Mouse (Mus musculus) intestine, embryonic 16.5 days (tissue): Measurements from ENCODE around the gene Vmn2r17. TPM values are rescaled to one million over a fixed set of nuclear protein-coding genes. Genes with fewer than 3 reads are reported as not detected.
A peak's percentile ranks its signal among the peaks of the same experiment; 100 is the strongest.

Experiments used
- ATAC-seq: fragments of 200-750 bp; cut with Nextera tagmentation; 2 replicates; pipeline ENCODE4 v1.8.0; 2017; ENCODE audit warnings: moderate TSS enrichment, moderate library complexity
- H3K27ac ChIP-seq: fragments of 300-500 bp; sonication (generic); 2 replicates; pipeline ENCODE4 v1.5.1; 2014; ENCODE audit warnings: mild to moderate bottlenecking, low read length
- H3K27me3 ChIP-seq: fragments of 300-500 bp; sonication (generic); replicated peaks from 2 replicates; pipeline ENCODE4 v1.6.1; 2014; ENCODE audit warnings: low read length, control low read depth, mixed read lengths; ENCODE audit not compliant: control insufficient read depth, insufficient read depth
- H3K36me3 ChIP-seq: fragments of 300-500 bp; sonication (generic); 2 replicates; pipeline ENCODE4 v1.6.1; 2014; ENCODE audit warnings: low read length, control low read depth; ENCODE audit not compliant: control insufficient read depth, insufficient read depth
- H3K4me1 ChIP-seq: fragments of 300-500 bp; sonication (generic); 2 replicates; pipeline ENCODE4 v1.6.1; 2014; ENCODE audit warnings: low read length, control low read depth, mixed read lengths; ENCODE audit not compliant: control insufficient read depth, insufficient read depth
- H3K4me2 ChIP-seq: fragments of 300-500 bp; sonication (generic); 2 replicates; pipeline ENCODE4 v1.6.1; 2014; ENCODE audit warnings: low read depth, low read length, control low read depth
- H3K4me3 ChIP-seq: fragments of 300-500 bp; sonication (generic); 2 replicates; pipeline ENCODE4 v1.5.1; 2014; ENCODE audit warnings: mild to moderate bottlenecking, low read length
- H3K9ac ChIP-seq: fragments of 300-500 bp; sonication (generic); 2 replicates; pipeline ENCODE4 v1.6.1; 2014; ENCODE audit warnings: low read depth, low read length
- H3K9me3 ChIP-seq: fragments of 300-500 bp; sonication (generic); 2 replicates; pipeline ENCODE4 v1.6.1; 2016; ENCODE audit warnings: low read length, control low read depth; ENCODE audit not compliant: control insufficient read depth
- WGBS: fragments of 180-500 bp; shearing (Covaris S2); extraction: QIAGEN DNeasy Blood & Tissue Kit; methylation state at CpG from one replicate; pipeline ENCODE4 v1.1.7; 2014; 5-methylcytosine and 5-hydroxymethylcytosine counted together
- polyA plus RNA-seq: library from polyadenylated mRNA; unstranded; fragments of >200 nt; fragmentation: Nextera tagmentation; extraction: Ambion mirVana; gene quantifications from 2 replicates; pipeline ENCODE4 v1.2.1, GENCODE M21; 2015

Gene Vmn2r17
- polyA plus RNA-seq, result not detected in 2 replicates

DNA sequence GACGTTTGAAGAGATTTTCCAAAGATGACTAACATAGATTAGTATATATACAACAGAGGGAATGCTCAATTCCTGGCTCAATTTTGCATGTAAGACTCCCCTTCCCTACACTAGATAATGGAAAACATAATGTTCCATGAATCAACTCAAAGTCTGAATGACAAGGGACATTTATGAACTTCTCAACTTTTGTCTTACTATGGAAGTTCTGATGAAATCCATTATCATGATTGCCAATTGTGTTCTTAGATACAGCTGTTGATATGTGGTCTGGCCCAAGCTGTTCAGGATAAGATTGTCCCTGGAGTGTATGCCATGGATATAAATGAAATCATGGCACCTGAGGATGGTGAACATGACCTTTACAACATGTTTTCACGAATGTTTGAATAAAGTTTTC is at the start of gene Vmn2r17:
Vmn2r17 (plus strand) TSS at position 301 of the 400 bp plus-strand sequence.
- Histone ChIP-seq H3K27ac (no peak within 1 kb of the TSS), H3K36me3 (no peaks in the 10 kb centered on the region), H3K27me3 (no peaks in the 10 kb centered on the region), H3K4me1 (no peaks in the 10 kb centered on the region), H3K9ac (no peak within 1 kb of the TSS), H3K4me3 (no peak within 1 kb of the TSS), H3K4me2 (no peak within 1 kb of the TSS), H3K9me3 (no peaks in the 10 kb centered on the region)
- WGBS, result 60% methylated on average over 2 of the region's 2 CpGs
- no peak for ATAC-seq

GRCm38 (mm10) chr5:109466576-109467506 is 47.4 kb downstream of the Vmn2r17 start:
- H3K9ac ChIP-seq, result 0 out of 2 replicates have a peak overlapping the region, but pooled peaks have one; percentile 32
- H3K4me2 ChIP-seq, result peak overlapping the region; percentile 42
- no peaks in the 10 kb centered on the region for H3K36me3 ChIP-seq
- no peaks in the 10 kb centered on the region for H3K4me1 ChIP-seq
- H3K9me3 ChIP-seq, result no peaks in the 10 kb centered on the region
- 27% methylated on average over 17 of the region's 21 CpGs for WGBS
- no peaks in the 10 kb centered on the region for H3K27me3 ChIP-seq
- peak; percentile 95 for ATAC-seq
- peak overlapping the region; percentile 42 for H3K4me3 ChIP-seq
- no peak overlapping the region for H3K27ac ChIP-seq

- H3K36me3 ChIP-seq, result no peaks in the 10 kb centered on the region
- H3K4me3 ChIP-seq, result no peak overlapping the region
- no peaks in the 10 kb centered on the region for H3K27me3 ChIP-seq
- H3K4me1 ChIP-seq, result no peaks in the 10 kb centered on the region
- no peak overlapping the region for H3K27ac ChIP-seq
- no peak for ATAC-seq
- H3K9me3 ChIP-seq, result no peaks in the 10 kb centered on the region
- H3K9ac ChIP-seq, result no peak overlapping the region
- 12% methylated on average over 1 of the region's 1 CpGs for WGBS
- H3K4me2 ChIP-seq, result no peak overlapping the region
These were observed 87.2 kb downstream of the Vmn2r17 start for GRCm38 (mm10) chr5:109506729-109507128.

Other genes with a start within 250 kb of the Vmn2r17 start
- not detected in 2 replicates for gene Vmn2r13, start 227.5 kb upstream of the Vmn2r17 start, polyA plus RNA-seq
- gene Vmn2r14, start 195.0 kb upstream of the Vmn2r17 start, polyA plus RNA-seq, result not detected in 2 replicates
- gene Vmn2r15, start 122.0 kb upstream of the Vmn2r17 start, polyA plus RNA-seq, result not detected in 2 replicates
- gene Vmn2r16, start 89.5 kb upstream of the Vmn2r17 start, polyA plus RNA-seq, result not detected in 2 replicates
- gene Crlf2, start 139.3 kb downstream of the Vmn2r17 start, polyA plus RNA-seq, result 10.4 and 13.5 TPM in 2 replicates